Mouse (Mus musculus) T-helper 17 cell (primary cell): ENCODE results near the gene Anks6.
"Not testable (repeated sequence)": the region's sequence is repeated elsewhere in the genome, so short reads cannot be mapped to it uniquely, and the experiment has no call there.

ENCODE experiments used
- in situ Hi-C, 2 experiments: fragments of 300-600 bp; cut with MboI, MseI; formaldehyde crosslinking; loops; 1 replicate in 1 of 2; 2 replicates in 1 of 2; pipeline ENCODE4 v1.15.1; 2025; ENCODE audit warnings: high pct_unique_total_duplicates in 2 of 2

Gene Anks6

DNA sequence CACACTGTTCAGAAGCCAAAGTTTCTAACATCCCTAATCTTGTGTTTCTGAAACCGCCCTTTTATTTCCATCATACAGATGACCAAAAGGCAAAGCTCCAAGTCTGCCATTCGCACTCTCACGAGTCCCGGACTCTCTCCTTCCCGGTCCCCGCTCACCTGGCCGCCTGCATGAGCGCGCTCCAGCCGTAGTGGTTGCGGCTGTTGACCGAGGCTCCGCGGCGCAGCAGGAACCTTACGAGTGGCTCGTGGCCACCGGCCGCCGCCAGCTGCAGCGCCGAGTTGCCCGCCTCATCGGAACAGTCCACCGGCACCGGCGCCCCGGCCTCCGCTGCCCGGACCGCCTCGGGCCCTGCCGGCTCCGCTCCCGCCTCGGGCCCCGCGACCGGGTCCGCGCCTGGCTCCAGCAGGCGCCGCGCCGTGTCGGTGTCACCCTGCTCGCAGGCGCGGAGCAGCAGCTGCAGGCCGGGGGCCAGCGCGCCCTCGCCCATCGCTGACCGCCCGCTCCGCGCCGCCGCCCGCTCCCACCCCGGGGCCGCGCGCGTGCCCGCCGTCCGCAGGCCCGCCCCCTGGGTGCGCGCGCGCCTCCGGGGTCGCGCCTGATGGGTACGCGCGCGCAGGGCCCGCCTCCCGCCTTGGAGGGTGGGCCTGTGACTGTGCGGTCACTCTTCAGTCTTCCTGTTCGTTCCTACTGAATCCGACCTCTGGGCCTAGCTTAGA lies at the start of gene Anks6:
Gene Anks6 (minus strand): TSS at position 637 of the 719 bp plus-strand sequence.
- in situ Hi-C loops = no loop called here

DNA sequence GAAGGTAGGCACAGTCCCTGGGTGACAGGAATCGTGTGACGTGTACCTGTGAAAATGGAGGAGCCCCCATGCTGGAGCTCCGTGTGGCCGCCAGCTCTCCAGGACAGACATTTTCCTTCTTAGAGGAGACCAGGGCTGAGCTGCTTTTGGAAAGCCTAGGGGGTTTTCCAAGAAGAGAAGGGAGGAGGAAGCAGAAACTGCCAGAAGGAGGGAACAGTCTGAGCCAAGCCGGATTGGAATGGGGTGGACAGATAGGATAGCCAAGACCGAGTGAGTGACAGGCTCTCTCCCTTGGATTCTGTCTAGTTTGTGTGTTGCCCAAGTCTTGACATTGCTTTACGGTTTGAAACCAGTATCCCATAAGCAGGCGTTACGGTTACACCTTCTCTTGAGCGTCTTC lies 46.3 kb upstream of the Anks6 start:
- in situ Hi-C loops = loop anchor here in 1 of 2 experiments (25.0 kb wide), 1 partner anchor 284 kb away; no protein-coding TSS in a partner anchor

DNA sequence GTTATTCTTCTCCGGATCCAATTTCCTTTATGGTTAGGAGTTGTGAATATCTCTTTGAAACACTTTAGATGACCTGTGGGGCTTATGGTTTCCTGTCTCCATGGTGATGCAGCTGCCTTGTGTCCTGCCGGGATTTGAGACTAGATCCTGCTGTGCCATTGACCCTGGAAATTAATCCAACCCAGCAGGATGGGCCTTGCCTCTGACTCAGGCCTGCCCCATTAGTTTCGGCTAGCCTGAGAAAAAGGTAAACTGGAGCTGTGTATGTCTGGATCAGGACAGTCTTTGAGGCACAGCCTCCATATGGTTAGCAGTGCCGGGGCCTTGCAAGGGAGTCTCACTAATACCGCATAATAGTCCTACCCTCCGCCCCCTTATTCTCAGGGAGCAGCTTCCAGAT lies 36.4 kb upstream of the Anks6 start:
- in situ Hi-C loops = no loop called here

DNA sequence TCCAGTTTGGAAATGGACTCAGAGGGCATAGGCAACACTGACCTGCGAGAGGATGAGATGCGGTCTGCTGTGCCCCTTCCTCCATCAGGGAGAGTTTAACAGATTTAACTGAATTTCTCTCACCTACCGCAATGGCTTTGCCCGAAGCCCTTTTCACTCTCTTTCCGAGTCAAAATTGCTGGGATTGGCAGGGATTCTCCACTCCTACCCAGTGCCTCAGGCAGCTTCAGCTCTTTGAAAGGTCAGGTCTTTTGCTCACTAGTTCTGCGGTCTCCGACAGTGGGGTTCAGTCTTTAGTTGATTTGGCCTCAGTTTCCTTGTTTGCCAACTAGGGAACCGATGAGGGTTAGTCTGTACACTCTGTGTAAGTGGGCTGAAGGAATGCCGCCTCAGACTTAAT lies 35.9 kb upstream of the Anks6 start:
- in situ Hi-C loops = no loop called here

DNA sequence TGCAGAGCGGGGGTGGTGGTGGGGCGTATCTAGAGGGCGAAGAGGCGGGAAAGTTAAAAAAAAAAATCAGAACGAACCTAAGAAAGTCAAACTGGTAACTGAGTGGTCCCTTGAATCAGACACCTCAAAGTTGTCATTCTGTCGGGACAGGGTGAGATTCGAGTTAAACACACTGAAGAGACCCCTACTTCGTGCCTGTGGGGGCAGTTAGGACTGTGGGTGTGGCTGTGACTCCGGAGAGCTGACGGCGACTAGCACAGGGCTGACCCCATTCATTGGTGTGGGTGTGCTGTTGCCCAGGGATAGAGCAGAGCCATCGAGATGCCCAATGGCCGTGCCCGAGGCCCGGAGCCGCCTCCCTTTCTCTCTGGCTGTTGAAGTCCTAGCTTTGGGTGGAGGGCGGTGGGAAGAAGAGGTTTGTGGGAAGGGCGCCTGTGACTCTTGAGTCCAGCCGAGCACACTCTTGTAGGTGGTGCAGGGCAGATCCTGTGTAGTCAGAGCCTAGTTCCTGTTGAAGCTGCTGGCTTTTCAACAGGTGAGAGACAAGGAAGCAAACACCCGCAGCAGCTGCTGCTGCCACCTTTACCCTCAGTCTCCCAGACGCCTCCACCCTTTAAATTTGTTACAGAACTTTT lies 35.3 kb upstream of the Anks6 start:
- in situ Hi-C loops = no loop called here

DNA sequence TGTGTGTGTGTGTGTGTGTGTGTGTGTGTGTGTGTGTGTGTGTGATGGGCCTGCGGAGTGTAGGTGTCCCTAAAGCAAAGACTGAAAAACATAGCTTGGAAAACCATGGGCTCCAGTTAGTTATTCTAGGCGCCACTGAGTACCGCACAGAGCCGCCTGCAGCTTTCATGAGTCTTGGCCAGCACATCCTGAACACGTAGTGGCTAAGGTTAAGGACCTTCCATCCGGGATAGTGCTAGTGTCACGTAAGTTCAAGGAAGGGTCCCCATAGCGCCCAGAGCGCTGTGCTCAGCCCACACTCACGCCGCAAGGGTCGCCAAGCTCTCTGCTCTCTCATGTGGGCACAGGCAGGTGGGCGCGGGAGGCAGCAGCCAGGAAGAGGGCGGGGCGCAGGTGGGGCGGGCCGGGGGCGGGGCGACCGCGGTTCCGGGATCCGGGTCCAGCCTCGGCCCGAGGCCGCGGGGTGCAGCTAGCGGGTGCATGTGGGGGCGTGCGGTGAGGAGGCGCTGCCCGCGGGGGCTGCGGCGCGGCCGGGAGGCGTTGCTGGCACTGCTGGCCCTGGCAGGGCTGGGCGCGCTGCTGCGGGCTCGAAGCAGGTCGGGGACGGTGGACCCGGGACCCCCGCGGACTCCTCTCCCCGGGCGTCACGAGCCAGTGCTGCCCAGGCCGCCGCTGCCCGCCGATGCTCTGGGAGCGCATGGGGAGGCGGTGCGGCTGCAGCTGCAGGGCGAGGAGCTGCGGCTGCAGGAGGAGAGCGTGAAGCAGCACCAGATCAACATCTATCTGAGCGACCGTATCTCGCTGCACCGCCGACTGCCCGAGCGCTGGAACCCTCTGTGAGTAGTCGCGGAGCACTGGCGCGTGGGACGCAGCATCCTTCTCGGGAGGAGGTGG lies 34.5 kb upstream of the Anks6 start, which contains the start of gene Galnt12:
Gene Galnt12 (plus strand): TSS at position 417 of the 894 bp plus-strand sequence.
- in situ Hi-C loops = no loop called here

DNA sequence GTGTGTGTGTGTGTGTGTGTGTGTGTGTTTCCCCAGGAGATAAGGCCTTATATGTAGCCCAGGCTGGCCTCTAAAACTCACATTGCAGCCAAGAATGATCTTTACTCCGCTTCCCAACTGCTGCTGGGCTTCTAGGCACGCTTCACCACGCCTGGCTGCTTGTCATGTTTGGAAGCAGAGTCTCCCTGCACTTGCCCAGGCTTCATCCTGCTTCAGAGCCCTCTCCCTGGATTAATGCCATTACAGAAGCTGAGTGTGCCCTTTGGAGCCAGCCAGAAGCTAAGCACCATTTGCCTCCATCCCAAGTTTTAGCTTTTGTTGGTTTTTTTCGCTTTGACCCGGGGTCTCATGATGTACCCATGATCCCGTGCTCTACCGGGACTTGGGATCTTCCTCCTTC lies 31.4 kb upstream of the Anks6 start:
- in situ Hi-C loops = no loop called here

DNA sequence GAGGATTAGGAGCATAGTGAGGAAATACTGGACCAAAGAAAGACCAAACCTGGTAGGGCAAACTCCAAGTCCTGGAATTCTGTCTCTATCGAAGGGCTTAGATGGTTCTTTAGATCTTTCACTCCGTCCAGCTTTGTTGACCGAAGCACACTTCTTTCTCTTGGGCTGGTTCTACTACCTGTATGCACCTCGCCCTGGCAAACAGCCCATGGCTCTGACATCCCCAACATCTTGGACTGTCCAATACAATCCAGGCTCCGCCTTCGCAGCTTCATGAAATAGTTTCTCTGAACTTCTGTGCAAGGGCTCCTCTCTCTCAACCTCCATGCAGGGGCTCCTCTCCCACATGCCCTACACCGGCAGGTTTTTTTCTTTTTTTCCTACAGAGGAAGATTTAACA lies 26.6 kb upstream of the Anks6 start:
- in situ Hi-C loops = no loop called here

DNA sequence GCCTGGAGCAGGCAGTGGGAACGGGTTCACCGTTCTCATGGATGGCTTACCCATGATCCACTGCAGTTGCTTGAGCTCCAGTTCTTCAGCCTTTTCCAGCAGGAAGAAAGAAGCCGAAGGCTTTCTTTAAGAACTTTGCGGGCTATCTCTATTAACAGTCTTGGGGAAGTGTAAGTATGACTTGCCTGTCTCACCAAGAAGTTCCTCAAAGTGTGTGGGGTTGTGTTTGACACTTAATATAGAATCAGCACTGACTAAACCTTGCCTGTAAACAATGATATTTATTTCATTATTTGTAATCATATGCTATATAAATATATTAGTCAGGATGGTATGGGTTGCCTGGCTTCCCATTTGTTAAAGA lies 23.4 kb upstream of the Anks6 start:
- in situ Hi-C loops = no loop called here

DNA sequence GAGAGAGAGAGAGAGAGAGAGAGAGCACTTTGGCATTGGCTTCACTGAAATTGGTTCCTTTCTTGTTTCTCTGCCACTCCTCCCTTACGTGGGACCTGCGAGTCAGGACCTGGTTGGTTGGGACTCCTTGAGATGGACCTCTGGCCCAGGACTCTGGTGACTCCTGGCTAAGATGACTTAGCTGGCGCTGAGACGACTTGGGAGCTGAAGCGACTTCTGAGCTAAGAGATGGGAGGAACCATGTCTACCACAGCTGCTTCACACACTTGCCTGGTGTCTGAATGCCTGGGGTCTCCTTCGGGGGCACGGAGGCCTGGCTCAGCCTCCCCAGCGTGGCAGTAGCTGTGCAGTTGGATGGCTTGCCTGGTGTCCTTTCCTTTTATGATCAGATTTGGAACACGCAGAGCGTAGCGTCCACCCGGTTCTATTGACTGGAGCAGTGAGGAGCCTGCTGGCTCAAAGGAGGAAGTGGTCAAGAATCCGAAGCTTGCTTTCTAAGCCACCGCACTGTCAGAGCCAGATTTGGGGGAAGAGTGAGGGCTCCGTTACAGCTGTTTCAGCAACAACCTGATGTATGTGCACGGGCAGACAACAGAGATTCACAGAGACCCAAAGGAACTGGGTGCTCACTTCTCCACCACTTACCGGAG lies 22.9 kb upstream of the Anks6 start:
- in situ Hi-C loops = loop anchor here in 1 of 2 experiments (10.0 kb wide), 1 partner anchor 725 kb away; no protein-coding TSS in a partner anchor

DNA sequence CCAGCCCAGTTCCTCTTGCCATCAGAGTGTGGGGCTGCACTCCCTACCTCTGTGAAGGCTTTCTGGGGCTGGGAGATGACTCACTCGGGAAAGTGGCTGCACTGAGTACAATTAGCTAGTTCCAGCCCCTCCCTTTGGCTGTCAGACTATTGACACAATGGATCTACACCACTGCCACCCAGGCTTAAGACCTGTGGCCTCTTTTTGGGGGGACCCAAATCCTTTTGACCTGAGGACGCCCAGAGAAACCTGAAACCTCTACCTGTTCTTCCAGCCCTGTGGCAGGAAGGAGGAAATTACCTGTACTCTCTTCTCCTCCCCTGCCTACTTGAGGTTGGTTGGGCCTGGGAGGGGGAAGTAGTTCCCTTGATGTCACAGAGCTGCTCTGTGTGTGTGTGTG lies 17.8 kb upstream of the Anks6 start:
- in situ Hi-C loops = loop anchor here in 1 of 2 experiments (10.0 kb wide), 1 partner anchor 730 kb away; no protein-coding TSS in a partner anchor

DNA sequence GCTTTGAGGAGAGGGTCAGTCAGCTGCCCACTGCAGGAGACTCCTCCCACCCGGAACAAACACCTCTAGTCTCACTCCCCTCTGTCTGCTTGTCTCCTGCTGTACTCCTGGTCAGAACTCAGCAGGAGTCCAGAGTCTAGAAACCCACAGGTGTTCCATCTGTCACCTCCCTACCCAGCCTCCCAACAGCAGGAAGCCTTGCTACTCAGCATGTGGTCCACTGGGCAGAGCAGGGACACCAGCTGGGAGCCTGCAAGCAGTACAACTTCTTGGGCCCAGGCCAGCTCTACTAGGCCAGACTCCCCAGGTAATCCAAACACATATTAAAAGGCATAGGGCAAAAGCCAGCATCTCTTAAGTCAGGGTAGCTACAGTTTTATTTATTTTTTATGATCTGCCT lies 3.7 kb upstream of the Anks6 start:
- in situ Hi-C loops = no loop called here

DNA sequence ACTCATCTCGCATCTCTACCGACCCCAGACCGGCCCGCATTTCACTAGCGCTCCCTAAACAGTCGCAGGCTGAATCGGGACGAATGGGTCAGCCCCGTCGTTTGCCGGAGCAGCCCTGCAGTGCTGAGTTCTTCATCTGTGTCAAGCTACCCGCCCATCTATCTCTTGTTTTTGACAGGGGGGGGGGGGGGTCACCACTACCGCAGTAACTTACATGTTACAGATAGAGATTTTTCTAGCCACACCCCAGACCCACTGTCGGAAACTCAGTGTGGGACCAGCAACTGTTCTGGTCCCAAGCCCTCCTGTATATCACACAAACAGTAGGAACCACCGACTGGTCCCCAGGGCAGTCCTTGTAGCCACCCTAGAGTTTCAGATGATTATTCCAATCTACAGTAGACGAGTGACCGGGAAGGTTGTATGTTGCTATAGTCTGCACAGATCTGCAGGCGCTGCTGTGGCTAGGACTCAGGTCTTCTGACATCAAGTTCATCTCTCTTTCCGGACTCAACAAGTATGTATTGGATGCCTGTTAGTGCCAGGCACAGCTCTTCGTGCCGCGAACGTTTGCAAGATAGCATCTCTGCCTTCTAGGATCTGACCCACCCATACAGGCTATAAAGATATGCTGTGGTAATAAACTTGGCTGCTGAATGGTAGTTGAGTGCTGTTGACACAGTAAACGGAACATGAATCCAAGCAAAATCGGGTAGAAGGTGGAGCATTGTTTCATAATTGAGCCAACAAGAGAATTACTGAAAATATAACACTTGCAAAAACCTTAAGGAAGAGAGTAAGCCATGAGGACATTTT lies 491 bp upstream of the Anks6 start:
- in situ Hi-C loops = no loop called here

DNA sequence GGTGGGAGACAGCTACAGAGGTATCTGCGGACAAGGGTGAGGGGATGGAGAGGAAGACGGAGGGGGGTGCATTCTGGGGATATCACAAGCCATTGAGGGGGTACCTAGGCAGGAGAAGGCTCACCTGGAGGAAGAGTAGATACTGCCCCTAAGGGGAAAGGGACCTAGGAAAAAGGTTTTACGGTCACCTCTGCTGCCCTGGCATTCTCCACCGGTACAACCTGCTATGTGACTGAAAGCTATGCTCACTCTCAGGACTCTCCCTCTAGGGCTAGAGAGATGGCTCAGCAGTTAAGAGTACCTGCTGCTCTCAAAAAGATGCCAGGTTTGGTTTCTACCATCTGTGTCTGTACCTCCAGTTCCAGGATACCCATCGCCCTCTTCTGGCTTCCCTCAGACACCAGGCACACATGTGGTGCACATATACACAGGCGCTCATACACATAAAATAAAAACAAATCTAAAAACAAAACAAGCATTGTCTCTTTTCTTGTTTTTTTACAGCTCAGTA lies 1.6 kb downstream of the Anks6 start:
- in situ Hi-C loops = no loop called here

DNA sequence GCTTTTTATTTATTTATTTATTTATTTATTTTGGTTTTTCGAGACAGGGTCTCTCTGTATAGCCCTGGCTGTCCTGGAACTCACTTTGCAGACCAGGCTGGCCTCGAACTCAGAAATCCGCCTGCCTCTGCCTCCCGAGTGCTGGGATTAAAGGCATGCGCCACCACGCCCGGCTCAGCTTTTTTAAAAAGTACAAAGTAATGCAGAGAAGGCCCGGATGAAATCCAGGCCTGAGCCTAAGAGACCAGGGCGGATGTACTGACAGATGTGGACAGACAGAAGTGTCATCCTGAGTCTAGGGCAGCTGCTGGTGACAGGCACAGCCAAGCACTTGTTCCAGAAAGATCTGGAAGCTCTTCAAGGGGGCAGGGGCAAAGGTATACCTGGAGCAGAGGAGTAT lies 2.1 kb downstream of the Anks6 start:
- in situ Hi-C loops = not testable (repeated sequence)

DNA sequence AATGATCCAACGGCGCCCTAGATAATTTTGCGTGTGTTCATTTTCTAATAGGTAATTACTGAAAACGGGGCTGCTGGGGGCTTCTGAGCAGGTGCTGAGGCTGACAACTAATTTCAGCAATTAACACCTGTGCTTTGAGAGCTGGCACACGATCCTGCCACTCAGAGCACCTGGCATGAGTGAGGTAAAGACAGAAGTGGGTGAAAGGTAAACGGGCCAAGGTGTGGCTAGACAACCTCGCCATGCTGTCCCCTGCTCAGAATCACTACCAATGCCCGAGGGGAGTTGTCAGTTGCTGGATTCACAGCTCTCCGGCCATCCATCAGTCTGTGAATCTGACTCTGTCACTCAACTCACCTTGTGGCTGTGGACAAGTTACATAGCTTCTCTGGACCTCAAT lies 5.3 kb downstream of the Anks6 start:
- in situ Hi-C loops = no loop called here

DNA sequence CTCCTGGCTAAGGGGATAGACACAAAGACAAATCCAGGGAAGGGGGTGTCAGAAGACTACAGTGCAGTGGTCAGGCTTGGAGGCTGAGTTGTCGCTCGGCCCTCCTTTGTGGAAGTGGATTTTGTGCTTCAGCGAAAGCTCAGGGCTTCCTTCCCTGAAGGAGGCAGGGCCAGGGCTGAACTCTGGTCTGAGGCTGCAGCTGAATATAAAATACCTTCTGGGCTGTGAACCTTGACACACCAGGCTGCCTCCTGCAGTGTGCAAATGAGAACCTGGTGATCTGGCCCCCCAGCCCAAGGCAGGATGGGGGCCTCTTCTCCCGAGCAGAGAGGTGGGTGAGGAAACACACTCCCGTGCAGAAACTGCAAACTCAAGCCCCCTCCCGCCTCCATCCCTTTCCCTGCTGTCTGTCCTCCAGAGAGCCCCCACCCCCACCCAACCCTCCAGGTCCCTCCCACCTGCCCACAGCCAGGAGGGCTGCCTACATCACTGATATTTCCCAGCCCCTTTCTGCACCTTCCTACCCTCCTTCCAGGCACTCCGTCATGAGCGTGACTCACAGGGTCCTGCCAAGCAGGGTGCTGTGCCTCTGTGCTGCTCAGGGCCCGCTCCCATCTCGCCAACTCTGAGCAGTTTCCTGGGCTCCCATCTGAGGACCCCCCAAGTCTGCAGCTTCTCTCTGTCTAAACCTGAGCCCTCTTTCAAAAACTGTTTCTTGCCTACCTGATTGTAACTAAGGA lies 6.4 kb downstream of the Anks6 start:
- in situ Hi-C loops = no loop called here

DNA sequence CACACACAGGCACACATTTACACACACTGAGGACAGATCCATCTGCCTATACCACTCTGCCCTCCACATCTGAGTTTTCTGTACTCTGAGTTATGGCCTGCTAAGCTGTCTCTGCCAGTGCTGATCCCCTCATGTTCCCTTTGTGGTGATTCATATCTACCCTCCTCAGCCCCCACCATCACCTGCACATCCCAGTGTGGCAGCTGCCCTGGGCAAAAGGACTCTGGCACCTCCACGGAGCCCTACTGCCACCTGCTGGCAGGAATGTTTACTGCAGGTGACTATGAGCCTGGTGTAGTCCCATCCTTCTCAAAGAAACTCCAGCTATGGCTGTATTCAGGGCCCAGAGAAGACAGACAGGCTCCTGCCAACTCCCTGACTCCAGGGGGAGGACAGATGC lies 7.1 kb downstream of the Anks6 start:
- in situ Hi-C loops = no loop called here

DNA sequence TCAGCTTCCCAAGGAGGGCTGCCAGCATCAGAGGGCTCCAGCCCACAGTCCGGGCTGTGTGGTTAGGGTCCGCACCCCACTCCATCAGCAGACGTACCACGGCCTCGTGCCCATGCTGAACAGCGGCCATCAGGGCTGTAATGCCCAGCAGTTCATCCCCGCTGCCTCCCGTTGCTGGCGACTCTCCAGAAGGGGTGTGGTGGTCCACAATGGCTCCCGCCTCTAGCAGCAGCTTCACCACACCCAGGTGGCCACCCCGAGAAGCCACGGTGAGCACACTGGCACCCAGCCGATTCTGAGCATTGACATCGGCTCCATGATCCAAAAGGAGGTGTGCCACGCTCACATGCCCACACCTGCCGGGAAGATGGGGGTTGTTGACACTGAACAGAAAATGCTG lies 8.0 kb downstream of the Anks6 start:
- in situ Hi-C loops = no loop called here

DNA sequence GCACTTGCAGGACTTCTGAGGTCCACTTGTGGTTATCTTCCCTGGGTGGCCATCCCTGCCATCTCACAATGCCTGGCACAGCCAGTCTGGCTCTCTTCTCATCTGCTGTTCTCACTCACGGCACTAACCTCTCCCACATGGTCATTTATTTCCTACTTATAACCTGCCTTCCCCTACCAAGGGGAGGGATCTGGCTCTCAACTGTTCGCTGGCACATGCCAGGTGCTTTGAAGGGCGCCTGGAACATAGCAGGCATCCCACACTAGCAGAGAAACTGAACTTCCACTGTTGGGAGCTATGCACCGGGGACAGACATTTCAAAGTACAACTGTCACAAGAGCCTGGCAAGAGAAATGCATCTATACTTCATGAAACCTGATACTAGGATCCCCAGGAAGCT lies 9.5 kb downstream of the Anks6 start:
- in situ Hi-C loops = no loop called here
